Mouse (Mus musculus): ENCODE results near the gene Upk3b. TPM values are rescaled to one million over a fixed set of nuclear protein-coding genes. Genes with fewer than 3 reads are reported as not detected.

Upk3b gene
- polyA plus RNA-seq, 1 experiment: 1.4 TPM

- Histone ChIP-seq H3K36me3 (ENCODE audit: control insufficient read depth, insufficient read depth, low read length) (no peaks in the 10 kb centered on the region), H3K27me3 (ENCODE audit: control insufficient read depth, insufficient read depth, low read length) (no peaks in the 10 kb centered on the region), H3K27ac (ENCODE audit: insufficient read depth, low read depth, low read length) (peak overlapping the region; percentile 25; the same call in 1 of the 2 replicates), H3K4me1 (ENCODE audit: control insufficient read depth, insufficient read depth, insufficient read length, low read length) (peaks cover 14% of the 10 kb centered on the region), H3K4me3 (ENCODE audit: low read depth, low read length) (peak overlapping the region; percentile 77)
- WGBS: 2% methylated on average over 23 of the region's 23 CpGs
- 0 out of 2 replicates have a peak, but pooled peaks have one; percentile 4 for TF ChIP-seq POLR2A (IDR thresholded peaks at IDR 0.05; ENCODE audit: low read depth, low read length)
- TF ChIP-seq CTCF (IDR thresholded peaks at IDR 0.05; ENCODE audit: extremely low read depth, insufficient read length, insufficient replicate concordance, low read depth, low read length): no peak
These were observed 46.0 kb downstream of the Upk3b start for GRCm38 (mm10) chr5:136084144-136084881.

- TF ChIP-seq CTCF (IDR thresholded peaks at IDR 0.05; ENCODE audit: extremely low read depth, insufficient read length, insufficient replicate concordance, low read depth, low read length) (no peak), POLR2A (IDR thresholded peaks at IDR 0.05; ENCODE audit: low read depth, low read length) (no peak)
- Histone ChIP-seq H3K4me3 (ENCODE audit: low read depth, low read length) (peak overlapping the region; percentile 77), H3K4me1 (ENCODE audit: control insufficient read depth, insufficient read depth, insufficient read length, low read length) (peaks cover 14% of the 10 kb centered on the region), H3K27me3 (ENCODE audit: control insufficient read depth, insufficient read depth, low read length) (no peaks in the 10 kb centered on the region), H3K27ac (ENCODE audit: insufficient read depth, low read depth, low read length) (0 out of 2 replicates have a peak overlapping the region, but pooled peaks have one; percentile 25), H3K36me3 (ENCODE audit: control insufficient read depth, insufficient read depth, low read length) (no peaks in the 10 kb centered on the region)
- 11% methylated on average over 21 of the region's 21 CpGs for WGBS
These were observed 46.8 kb downstream of the Upk3b start for GRCm38 (mm10) chr5:136084891-136085651.

GRCm38 (mm10) chr5:136086290-136086689, 48.0 kb downstream of the Upk3b start:
- TF ChIP-seq CTCF (IDR thresholded peaks at IDR 0.05; ENCODE audit: extremely low read depth, insufficient read length, insufficient replicate concordance, low read depth, low read length) (no peak), POLR2A (IDR thresholded peaks at IDR 0.05; ENCODE audit: low read depth, low read length) (no peak)
- no peaks in the 10 kb centered on the region for H3K36me3 ChIP-seq (ENCODE audit: control insufficient read depth, insufficient read depth, low read length)
- peaks cover 14% of the 10 kb centered on the region for H3K4me1 ChIP-seq (ENCODE audit: control insufficient read depth, insufficient read depth, insufficient read length, low read length)
- no peak overlapping the region for H3K27ac ChIP-seq (ENCODE audit: insufficient read depth, low read depth, low read length)
- H3K4me3 ChIP-seq (ENCODE audit: low read depth, low read length): peak overlapping the region; percentile 18; the same call in 1 of the 2 replicates
- WGBS: 83% methylated on average over 8 of the region's 8 CpGs
- no peaks in the 10 kb centered on the region for H3K27me3 ChIP-seq (ENCODE audit: control insufficient read depth, insufficient read depth, low read length)

DNA sequence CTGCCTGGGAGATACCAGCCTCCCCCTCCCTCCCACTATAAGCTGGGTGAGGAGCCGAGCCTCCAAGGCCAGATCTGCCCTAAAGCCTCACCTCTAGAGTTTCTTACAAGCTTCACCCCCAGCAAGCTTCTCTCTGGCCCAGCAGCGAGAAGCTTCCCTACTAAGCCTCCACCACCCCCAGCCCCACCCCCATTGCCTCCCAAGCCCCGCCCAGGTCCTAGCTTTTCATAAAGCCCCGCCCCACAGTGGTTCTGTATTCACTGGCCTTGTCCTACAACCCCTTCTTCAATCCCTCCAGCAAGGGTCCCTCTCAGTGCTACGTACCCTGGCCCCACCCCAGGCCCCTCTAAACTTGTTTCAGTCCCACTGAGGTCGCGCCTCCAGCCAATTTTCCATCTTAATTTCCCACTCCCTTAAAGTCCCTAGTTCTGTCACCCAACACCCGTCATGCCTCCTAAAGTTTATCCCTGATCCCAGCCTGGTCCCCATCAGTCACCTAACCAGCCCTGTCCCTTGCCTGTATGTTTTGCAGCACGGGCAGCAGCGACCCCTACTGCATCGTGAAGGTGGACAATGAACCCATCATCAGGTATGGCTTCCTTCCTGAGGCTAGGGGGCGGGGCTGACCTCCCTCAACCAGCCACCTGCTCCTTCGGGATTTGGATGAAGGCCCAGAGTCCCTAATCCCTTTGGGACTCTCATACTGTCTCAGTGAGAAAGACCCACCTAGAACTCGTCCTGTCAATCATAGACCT, 50.7 kb downstream of the Upk3b start:
- peaks cover 12% of the 10 kb centered on the region for H3K4me1 ChIP-seq (ENCODE audit: control insufficient read depth, insufficient read depth, insufficient read length, low read length)
- H3K4me3 ChIP-seq (ENCODE audit: low read depth, low read length): no peak overlapping the region
- TF ChIP-seq CTCF (IDR thresholded peaks at IDR 0.05; ENCODE audit: extremely low read depth, insufficient read length, insufficient replicate concordance, low read depth, low read length): no peak
- no peak overlapping the region for H3K27ac ChIP-seq (ENCODE audit: insufficient read depth, low read depth, low read length)
- 42% methylated on average over 14 of the region's 14 CpGs for WGBS
- peaks cover 5% of the 10 kb centered on the region; the same call in 1 of the 2 replicates for H3K36me3 ChIP-seq (ENCODE audit: control insufficient read depth, insufficient read depth, low read length)
- H3K27me3 ChIP-seq (ENCODE audit: control insufficient read depth, insufficient read depth, low read length): no peaks in the 10 kb centered on the region

- 74% methylated on average over 5 of the region's 5 CpGs for WGBS
These were observed 53.6 kb downstream of the Upk3b start for GRCm38 (mm10) chr5:136091927-136092326.

DNA sequence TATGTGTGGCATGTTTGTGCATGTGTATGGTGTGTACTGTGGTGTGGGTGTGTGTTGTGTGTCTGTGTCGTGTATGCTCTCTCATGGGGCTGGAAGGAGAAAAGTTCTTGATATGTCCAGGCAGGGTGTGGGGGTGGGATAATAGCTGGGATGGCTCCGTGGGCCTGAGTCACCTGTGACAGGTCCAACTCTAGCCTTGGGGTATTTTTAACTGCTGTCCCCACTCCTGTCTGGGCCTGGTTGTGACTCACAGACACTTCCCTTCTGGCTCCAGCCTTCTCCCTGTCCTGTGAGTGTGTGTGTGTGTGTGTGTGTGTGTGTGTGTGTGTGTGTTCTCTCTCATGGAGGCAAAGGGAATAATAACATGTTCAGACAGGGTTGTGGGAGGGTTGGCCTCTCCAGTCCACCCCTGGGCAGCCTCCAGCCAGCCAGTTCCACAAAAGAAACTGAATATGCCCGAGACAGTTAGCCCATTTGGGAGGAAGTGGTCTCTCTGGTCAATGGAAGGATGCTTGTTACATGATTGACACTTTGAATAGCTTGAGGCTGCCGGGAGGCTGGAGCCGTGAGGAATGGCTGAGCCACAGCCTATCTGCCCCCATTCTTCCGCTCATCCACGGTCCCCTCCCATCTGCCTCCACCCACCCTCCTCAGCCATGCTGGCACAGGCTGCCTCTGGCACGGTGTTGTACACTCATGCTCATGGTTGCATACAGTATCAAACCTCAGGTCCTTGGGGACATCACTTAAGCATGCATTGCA, 56.1 kb downstream of the Upk3b start:
- Histone ChIP-seq H3K27me3 (ENCODE audit: control insufficient read depth, insufficient read depth, low read length) (no peaks in the 10 kb centered on the region), H3K4me1 (ENCODE audit: control insufficient read depth, insufficient read depth, insufficient read length, low read length) (peaks cover 2% of the 10 kb centered on the region), H3K36me3 (ENCODE audit: control insufficient read depth, insufficient read depth, low read length) (peaks cover 5% of the 10 kb centered on the region; the same call in 1 of the 2 replicates), H3K27ac (ENCODE audit: insufficient read depth, low read depth, low read length) (no peak overlapping the region), H3K4me3 (ENCODE audit: low read depth, low read length) (no peak overlapping the region)
- TF ChIP-seq CTCF (IDR thresholded peaks at IDR 0.05; ENCODE audit: extremely low read depth, insufficient read length, insufficient replicate concordance, low read depth, low read length) (no peak), POLR2A (IDR thresholded peaks at IDR 0.05; ENCODE audit: low read depth, low read length) (no peak)
- WGBS: 70% methylated on average over 8 of the region's 8 CpGs

More at GRCm38 (mm10) chr5:136091927-136092326, 53.6 kb downstream of the Upk3b start:
- TF ChIP-seq CTCF (IDR thresholded peaks at IDR 0.05; ENCODE audit: extremely low read depth, insufficient read length, insufficient replicate concordance, low read depth, low read length) (no peak), POLR2A (IDR thresholded peaks at IDR 0.05; ENCODE audit: low read depth, low read length) (no peak)
- H3K27me3 ChIP-seq (ENCODE audit: control insufficient read depth, insufficient read depth, low read length): no peaks in the 10 kb centered on the region
- peaks cover 5% of the 10 kb centered on the region; the same call in 1 of the 2 replicates for H3K36me3 ChIP-seq (ENCODE audit: control insufficient read depth, insufficient read depth, low read length)
- H3K4me3 ChIP-seq (ENCODE audit: low read depth, low read length): no peak overlapping the region
- H3K4me1 ChIP-seq (ENCODE audit: control insufficient read depth, insufficient read depth, insufficient read length, low read length): peaks cover 5% of the 10 kb centered on the region; the same call in 1 of the 2 replicates
- H3K27ac ChIP-seq (ENCODE audit: insufficient read depth, low read depth, low read length): no peak overlapping the region
